Mouse (Mus musculus) liver, embryonic 15.5 days (tissue): ENCODE results near the gene Als2cl. TPM values are rescaled to one million over a fixed set of nuclear protein-coding genes. Genes with fewer than 3 reads are reported as not detected.

Source experiments
- ATAC-seq: fragments of 200-750 bp; cut with Nextera tagmentation; 2 replicates; pipeline ENCODE4 v1.8.0; 2017; ENCODE audit warnings: moderate number of reproducible peaks, mild to moderate bottlenecking, moderate library complexity; ENCODE audit not compliant: insufficient read depth
- H3K27ac ChIP-seq: fragments of 300-500 bp; sonication (generic); replicated peaks from 2 replicates; pipeline ENCODE4 v1.5.1; 2015; ENCODE audit warnings: mild to moderate bottlenecking, inconsistent platforms
- H3K27me3 ChIP-seq: fragments of 300-500 bp; sonication (generic); 2 replicates; pipeline ENCODE4 v1.6.1; 2015; ENCODE audit warnings: mild to moderate bottlenecking, inconsistent platforms
- H3K36me3 ChIP-seq: fragments of 300-500 bp; sonication (generic); replicated peaks from 2 replicates; pipeline ENCODE4 v1.6.1; 2015; ENCODE audit warnings: moderate library complexity, mild to moderate bottlenecking, inconsistent platforms
- H3K4me1 ChIP-seq: fragments of 300-500 bp; sonication (generic); replicated peaks from 2 replicates; pipeline ENCODE4 v1.6.1; 2015; ENCODE audit warnings: inconsistent platforms
- H3K4me2 ChIP-seq: fragments of 300-500 bp; sonication (generic); 2 replicates; pipeline ENCODE4 v1.6.1; 2015; ENCODE audit warnings: moderate library complexity, mild to moderate bottlenecking, inconsistent platforms
- H3K4me3 ChIP-seq: fragments of 300-500 bp; sonication (generic); replicated peaks from 2 replicates; pipeline ENCODE4 v1.5.1; 2015; ENCODE audit warnings: mild to moderate bottlenecking, inconsistent platforms
- H3K9ac ChIP-seq: fragments of 300-500 bp; sonication (generic); 2 replicates; pipeline ENCODE4 v1.6.1; 2015; ENCODE audit warnings: moderate library complexity, mild to moderate bottlenecking, inconsistent platforms
- H3K9me3 ChIP-seq: fragments of 300-500 bp; sonication (generic); replicated peaks from 2 replicates; pipeline ENCODE4 v1.6.1; 2016; ENCODE audit warnings: inconsistent platforms
- WGBS: fragments of 180-500 bp; shearing (Covaris S2); methylation state at CpG from one replicate; pipeline ENCODE4 v1.1.7; 2015; ENCODE audit warnings: mixed read lengths; ENCODE audit not compliant: insufficient replicate concordance; 5-methylcytosine and 5-hydroxymethylcytosine counted together
- polyA plus RNA-seq: library from polyadenylated mRNA; unstranded; fragments of >200 nt; fragmentation: Nextera tagmentation; extraction: Ambion mirVana; gene quantifications from 2 replicates; pipeline ENCODE4 v1.2.1, GENCODE M21; 2015

Als2cl gene
- 1.7 and 2.6 TPM in 2 replicates for polyA plus RNA-seq

GRCm38 (mm10) chr9:110879191-110879920, at the start of gene Als2cl:
Gene Als2cl (plus strand): TSS chr9:110879870.
- ATAC-seq: no peak
- H3K36me3 ChIP-seq: no peaks in the 10 kb centered on the region
- 20% methylated on average over 12 of the region's 12 CpGs for WGBS
- peaks cover 19% of the 10 kb centered on the region for H3K4me1 ChIP-seq
- H3K27me3 ChIP-seq: peaks cover 46% of the 10 kb centered on the region
- H3K4me3 ChIP-seq: peak within 1 kb of the TSS; percentile 53
- peak within 1 kb of the TSS; percentile 62 for H3K4me2 ChIP-seq
- peak within 1 kb of the TSS; percentile 57 for H3K27ac ChIP-seq
- H3K9me3 ChIP-seq: no peaks in the 10 kb centered on the region
- peak within 1 kb of the TSS; percentile 25 for H3K9ac ChIP-seq

GRCm38 (mm10) chr9:110833021-110833420, 46.6 kb upstream of the Als2cl start:
- ATAC-seq: no peak
- Histone ChIP-seq H3K36me3 (no peaks in the 10 kb centered on the region), H3K27ac (no peak overlapping the region), H3K27me3 (no peaks in the 10 kb centered on the region), H3K4me2 (no peak overlapping the region), H3K9ac (no peak overlapping the region), H3K4me3 (no peak overlapping the region), H3K9me3 (no peaks in the 10 kb centered on the region), H3K4me1 (no peaks in the 10 kb centered on the region)
- WGBS: 50% methylated on average over 5 of the region's 5 CpGs

- H3K36me3 ChIP-seq: no peaks in the 10 kb centered on the region
- H3K27ac ChIP-seq: no peak within 1 kb of the TSS
- H3K9ac ChIP-seq: no peak within 1 kb of the TSS
- no peak for ATAC-seq
- no peak within 1 kb of the TSS for H3K4me3 ChIP-seq
- no peaks in the 10 kb centered on the region for H3K27me3 ChIP-seq
- no peaks in the 10 kb centered on the region for H3K4me1 ChIP-seq
- H3K4me2 ChIP-seq: no peak within 1 kb of the TSS
- WGBS: 72% methylated on average over 19 of the region's 19 CpGs
- no peaks in the 10 kb centered on the region for H3K9me3 ChIP-seq
Measured at GRCm38 (mm10) chr9:110834411-110834810, 45.3 kb upstream of the Als2cl start, which contains the start of gene Prss45. Gene Prss45 (plus strand): TSS chr9:110834588.

GRCm38 (mm10) chr9:110834961-110835360, 44.7 kb upstream of the Als2cl start:
- Histone ChIP-seq H3K9me3 (no peaks in the 10 kb centered on the region), H3K4me1 (no peaks in the 10 kb centered on the region), H3K4me2 (no peak overlapping the region), H3K27ac (no peak overlapping the region), H3K36me3 (no peaks in the 10 kb centered on the region), H3K9ac (no peak overlapping the region), H3K27me3 (no peaks in the 10 kb centered on the region), H3K4me3 (no peak overlapping the region)
- ATAC-seq: no peak
- 41% methylated on average over 10 of the region's 10 CpGs for WGBS

GRCm38 (mm10) chr9:110836112-110836511, 43.6 kb upstream of the Als2cl start:
- no peaks in the 10 kb centered on the region for H3K27me3 ChIP-seq
- H3K4me3 ChIP-seq: no peak overlapping the region
- H3K9ac ChIP-seq: no peak overlapping the region
- ATAC-seq: no peak
- H3K9me3 ChIP-seq: no peaks in the 10 kb centered on the region
- H3K4me2 ChIP-seq: no peak overlapping the region
- no peak overlapping the region for H3K27ac ChIP-seq
- H3K4me1 ChIP-seq: peaks cover 5% of the 10 kb centered on the region; the same call in 1 of the 2 replicates
- no peaks in the 10 kb centered on the region for H3K36me3 ChIP-seq
- WGBS: 36% methylated on average over 2 of the region's 2 CpGs

GRCm38 (mm10) chr9:110840905-110841304, 38.8 kb upstream of the Als2cl start:
- Histone ChIP-seq H3K4me3 (no peak overlapping the region), H3K27ac (no peak overlapping the region), H3K4me2 (no peak overlapping the region), H3K36me3 (no peaks in the 10 kb centered on the region), H3K27me3 (no peaks in the 10 kb centered on the region), H3K9me3 (no peaks in the 10 kb centered on the region), H3K9ac (no peak overlapping the region), H3K4me1 (peaks cover 9% of the 10 kb centered on the region)
- ATAC-seq: no peak
- WGBS: 67% methylated on average over 6 of the region's 6 CpGs

- no peak for ATAC-seq
- no peak overlapping the region for H3K9ac ChIP-seq
- no peaks in the 10 kb centered on the region for H3K27me3 ChIP-seq
- no peak overlapping the region for H3K27ac ChIP-seq
- no peak overlapping the region for H3K4me2 ChIP-seq
- H3K4me3 ChIP-seq: no peak overlapping the region
- no peaks in the 10 kb centered on the region for H3K9me3 ChIP-seq
- 29% methylated on average over 2 of the region's 2 CpGs for WGBS
- H3K4me1 ChIP-seq: peaks cover 9% of the 10 kb centered on the region
- no peaks in the 10 kb centered on the region for H3K36me3 ChIP-seq
Measured at GRCm38 (mm10) chr9:110841438-110841837, 38.2 kb upstream of the Als2cl start.

GRCm38 (mm10) chr9:110844206-110844605, 35.5 kb upstream of the Als2cl start, which contains the start of gene Prss46:
Gene Prss46 (plus strand): TSS chr9:110844506.
- no peak within 1 kb of the TSS for H3K4me3 ChIP-seq
- peaks cover 9% of the 10 kb centered on the region for H3K4me1 ChIP-seq
- H3K27me3 ChIP-seq: no peaks in the 10 kb centered on the region
- no peak for ATAC-seq
- WGBS: 66% methylated on average over 10 of the region's 10 CpGs
- no peak within 1 kb of the TSS for H3K4me2 ChIP-seq
- no peak within 1 kb of the TSS for H3K9ac ChIP-seq
- no peaks in the 10 kb centered on the region for H3K9me3 ChIP-seq
- no peaks in the 10 kb centered on the region for H3K36me3 ChIP-seq
- H3K27ac ChIP-seq: no peak within 1 kb of the TSS

- H3K4me1 ChIP-seq: no peaks in the 10 kb centered on the region
- no peaks in the 10 kb centered on the region for H3K9me3 ChIP-seq
- H3K36me3 ChIP-seq: no peaks in the 10 kb centered on the region
- H3K9ac ChIP-seq: no peak overlapping the region
- 65% methylated on average over 7 of the region's 7 CpGs for WGBS
- no peak overlapping the region for H3K4me2 ChIP-seq
- no peak overlapping the region for H3K27ac ChIP-seq
- ATAC-seq: no peak
- H3K27me3 ChIP-seq: no peaks in the 10 kb centered on the region
- H3K4me3 ChIP-seq: no peak overlapping the region
Measured at GRCm38 (mm10) chr9:110849162-110849561, 30.5 kb upstream of the Als2cl start.

GRCm38 (mm10) chr9:110855903-110856302, 23.8 kb upstream of the Als2cl start:
- peaks cover 28% of the 10 kb centered on the region for H3K4me1 ChIP-seq
- no peak overlapping the region for H3K4me3 ChIP-seq
- no peak for ATAC-seq
- WGBS: 50% methylated on average over 7 of the region's 7 CpGs
- H3K27me3 ChIP-seq: peaks cover 15% of the 10 kb centered on the region; the same call in 1 of the 2 replicates
- H3K4me2 ChIP-seq: no peak overlapping the region
- H3K9ac ChIP-seq: no peak overlapping the region
- H3K9me3 ChIP-seq: no peaks in the 10 kb centered on the region
- H3K36me3 ChIP-seq: no peaks in the 10 kb centered on the region
- H3K27ac ChIP-seq: no peak overlapping the region

- H3K4me2 ChIP-seq: 0 out of 2 replicates have a peak overlapping the region, but pooled peaks have one; percentile 79
- no peak overlapping the region for H3K4me3 ChIP-seq
- H3K27ac ChIP-seq: no peak overlapping the region
- no peak for ATAC-seq
- H3K4me1 ChIP-seq: peaks cover 28% of the 10 kb centered on the region
- H3K9ac ChIP-seq: no peak overlapping the region
- WGBS: 11% methylated on average over 4 of the region's 4 CpGs
- H3K27me3 ChIP-seq: peaks cover 15% of the 10 kb centered on the region; the same call in 1 of the 2 replicates
- no peaks in the 10 kb centered on the region for H3K9me3 ChIP-seq
- H3K36me3 ChIP-seq: no peaks in the 10 kb centered on the region
Measured at GRCm38 (mm10) chr9:110856920-110857319, 22.8 kb upstream of the Als2cl start.
